Mouse (Mus musculus): ENCODE measurements around the gene Col15a1.

The Col15a1 gene

GRCm38 (mm10) chr4:47274911-47275310 lies 67.0 kb downstream of the Col15a1 start:
- no peak for DNase-seq

- no peak for DNase-seq
These were observed 70.4 kb downstream of the Col15a1 start for GRCm38 (mm10) chr4:47278397-47278796.

- no peak for DNase-seq
These were observed 71.2 kb downstream of the Col15a1 start for GRCm38 (mm10) chr4:47279085-47279707.

GRCm38 (mm10) chr4:47280126-47280525 lies 72.2 kb downstream of the Col15a1 start:
- no peak for DNase-seq

GRCm38 (mm10) chr4:47281920-47282682 lies 74.1 kb downstream of the Col15a1 start:
- DNase-seq, result no peak

GRCm38 (mm10) chr4:47284311-47284710 lies 76.3 kb downstream of the Col15a1 start:
- no peak for DNase-seq

GRCm38 (mm10) chr4:47284874-47285273 lies 76.9 kb downstream of the Col15a1 start:
- peak; percentile 23 for DNase-seq

GRCm38 (mm10) chr4:47286599-47287147 lies 78.7 kb downstream of the Col15a1 start:
- DNase-seq, result no peak

- DNase-seq, result no peak
These were observed 79.5 kb downstream of the Col15a1 start for GRCm38 (mm10) chr4:47287468-47287867.

- no peak for DNase-seq
These were observed 80.3 kb downstream of the Col15a1 start for GRCm38 (mm10) chr4:47288306-47288705.

GRCm38 (mm10) chr4:47289526-47289925 lies 81.6 kb downstream of the Col15a1 start:
- no peak for DNase-seq

GRCm38 (mm10) chr4:47290448-47290847 lies 82.5 kb downstream of the Col15a1 start:
- DNase-seq, result no peak

- DNase-seq, result no peak
These were observed 83.1 kb downstream of the Col15a1 start for GRCm38 (mm10) chr4:47291013-47291412.

- DNase-seq, result no peak
These were observed 85.0 kb downstream of the Col15a1 start for GRCm38 (mm10) chr4:47292956-47293355.

- no peak for DNase-seq
These were observed 86.0 kb downstream of the Col15a1 start for GRCm38 (mm10) chr4:47293771-47294543.

GRCm38 (mm10) chr4:47294544-47295070 lies 86.6 kb downstream of the Col15a1 start:
- DNase-seq, result no peak

- DNase-seq, result no peak
These were observed 87.6 kb downstream of the Col15a1 start for GRCm38 (mm10) chr4:47295547-47295946.

- no peak for DNase-seq
These were observed 92.7 kb downstream of the Col15a1 start for GRCm38 (mm10) chr4:47300701-47301100.

GRCm38 (mm10) chr4:47302610-47303009 lies 94.6 kb downstream of the Col15a1 start:
- no peak for DNase-seq

- DNase-seq, result no peak
These were observed 95.5 kb downstream of the Col15a1 start for GRCm38 (mm10) chr4:47303340-47303998.

GRCm38 (mm10) chr4:47309886-47310625 lies 102.1 kb downstream of the Col15a1 start:
- no peak for DNase-seq

- no peak for DNase-seq
These were observed 102.9 kb downstream of the Col15a1 start for GRCm38 (mm10) chr4:47310812-47311211.

Measured in embryo, embryonic 11 days (tissue).